Mouse (Mus musculus) heart, embryonic 12.5 days (tissue): ENCODE data around the gene Dvl2. TPM values are rescaled to one million over a fixed set of nuclear protein-coding genes. Genes with fewer than 3 reads are reported as not detected.

ENCODE experiments used
- ATAC-seq: fragments of 200-750 bp; cut with Nextera tagmentation; 2 replicates; pipeline ENCODE4 v1.8.0; 2017; ENCODE audit warnings: moderate TSS enrichment, moderate library complexity; ENCODE audit not compliant: insufficient number of reproducible peaks, low FRiP score
- H3K27ac ChIP-seq: fragments of 300-500 bp; sonication (generic); 2 replicates; pipeline ENCODE4 v1.5.1; 2016; ENCODE audit warnings: mild to moderate bottlenecking, moderate library complexity; ENCODE audit not compliant: poor library complexity, severe bottlenecking
- H3K27me3 ChIP-seq: fragments of 300-500 bp; sonication (generic); replicated peaks from 2 replicates; pipeline ENCODE4 v1.6.1; 2016; ENCODE audit warnings: mild to moderate bottlenecking, moderate library complexity
- H3K36me3 ChIP-seq: fragments of 300-500 bp; sonication (generic); 2 replicates; pipeline ENCODE4 v1.6.1; 2016; ENCODE audit warnings: mild to moderate bottlenecking, moderate library complexity
- H3K4me1 ChIP-seq: fragments of 300-500 bp; sonication (generic); replicated peaks from 2 replicates; pipeline ENCODE4 v1.6.1; 2016; ENCODE audit warnings: mild to moderate bottlenecking
- H3K4me2 ChIP-seq: fragments of 300-500 bp; sonication (generic); 2 replicates; pipeline ENCODE4 v1.6.1; 2016; ENCODE audit warnings: mild to moderate bottlenecking, moderate library complexity
- H3K4me3 ChIP-seq: fragments of 300-500 bp; sonication (generic); 2 replicates; pipeline ENCODE4 v1.5.1; 2016; ENCODE audit warnings: mild to moderate bottlenecking
- H3K9ac ChIP-seq: fragments of 300-500 bp; sonication (generic); 2 replicates; pipeline ENCODE4 v1.6.1; 2016; ENCODE audit warnings: mild to moderate bottlenecking, moderate library complexity
- H3K9me3 ChIP-seq: fragments of 300-500 bp; sonication (generic); replicated peaks from 2 replicates; pipeline ENCODE4 v1.6.1; 2016; ENCODE audit warnings: mild to moderate bottlenecking, moderate library complexity
- WGBS: fragments of 180-500 bp; shearing (Covaris S2); methylation state at CpG from one replicate; pipeline ENCODE4 v1.1.7; 2016; 5-methylcytosine and 5-hydroxymethylcytosine counted together
- polyA plus RNA-seq: library from polyadenylated mRNA; unstranded; fragments of >200 nt; fragmentation: Nextera tagmentation; extraction: Ambion mirVana; gene quantifications from 2 replicates; pipeline ENCODE4 v1.2.1, GENCODE M21; 2016

The Dvl2 gene
- polyA plus RNA-seq, 1 experiment from 2014 or later, result 25.8 TPM

DNA sequence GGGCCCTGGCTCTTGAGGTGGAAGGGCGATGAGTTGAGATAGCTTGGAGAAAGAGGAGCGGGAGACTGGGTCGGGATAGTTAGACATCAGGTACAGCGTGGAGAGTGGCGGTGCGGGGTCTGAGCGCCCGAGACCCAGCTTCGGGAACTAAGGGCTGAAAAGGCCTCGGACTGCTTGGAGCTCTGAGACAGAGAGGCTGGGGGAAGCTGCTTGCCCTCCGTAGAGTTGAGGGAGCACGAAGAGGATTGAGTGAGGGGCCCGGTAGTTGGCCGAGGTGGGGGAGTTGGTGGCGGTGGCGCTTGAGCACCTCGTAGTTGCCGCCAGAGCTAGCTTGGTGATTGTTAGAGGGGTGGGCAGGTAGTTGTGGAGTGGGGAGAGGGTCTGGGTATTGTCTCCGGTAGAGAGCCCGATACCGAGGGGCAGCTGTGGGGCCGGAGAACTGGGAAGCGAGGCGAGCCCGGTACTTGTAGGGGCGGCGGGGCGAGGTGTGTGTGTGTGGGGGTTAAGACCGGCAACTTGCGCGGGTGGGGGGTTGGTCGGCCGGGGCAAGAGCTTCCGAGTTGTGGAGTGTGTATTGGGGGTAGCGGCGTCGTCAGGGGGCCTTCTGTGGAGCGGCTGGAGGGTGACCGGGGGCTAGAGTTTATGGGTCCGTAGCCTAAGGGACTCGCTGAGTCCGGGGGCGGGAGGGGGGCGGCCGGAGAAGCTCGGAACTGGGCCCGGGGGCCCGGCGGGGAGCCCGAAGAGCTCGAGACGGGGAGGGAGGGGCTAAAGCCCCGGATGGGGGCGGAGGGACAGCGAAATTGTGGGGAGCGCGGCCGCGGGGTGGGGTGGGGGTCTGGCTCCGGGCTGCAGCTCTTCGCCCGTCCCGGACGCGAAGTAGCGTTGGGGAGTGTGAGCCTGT is 4.0 kb upstream of the Dvl2 start:
- H3K27ac ChIP-seq, result peak overlapping the region; percentile 99
- H3K9me3 ChIP-seq, result no peaks in the 10 kb centered on the region
- H3K9ac ChIP-seq, result peak overlapping the region; percentile 100
- WGBS, result under 1% methylated on average over 58 of the region's 66 CpGs
- H3K4me2 ChIP-seq, result peak overlapping the region; percentile 69
- H3K27me3 ChIP-seq, result no peaks in the 10 kb centered on the region
- peaks cover 34% of the 10 kb centered on the region for H3K4me1 ChIP-seq
- H3K36me3 ChIP-seq, result peaks cover 44% of the 10 kb centered on the region
- ATAC-seq, result peak; percentile 13; the same call in 1 of the 2 replicates
- H3K4me3 ChIP-seq, result peak overlapping the region; percentile 99

DNA sequence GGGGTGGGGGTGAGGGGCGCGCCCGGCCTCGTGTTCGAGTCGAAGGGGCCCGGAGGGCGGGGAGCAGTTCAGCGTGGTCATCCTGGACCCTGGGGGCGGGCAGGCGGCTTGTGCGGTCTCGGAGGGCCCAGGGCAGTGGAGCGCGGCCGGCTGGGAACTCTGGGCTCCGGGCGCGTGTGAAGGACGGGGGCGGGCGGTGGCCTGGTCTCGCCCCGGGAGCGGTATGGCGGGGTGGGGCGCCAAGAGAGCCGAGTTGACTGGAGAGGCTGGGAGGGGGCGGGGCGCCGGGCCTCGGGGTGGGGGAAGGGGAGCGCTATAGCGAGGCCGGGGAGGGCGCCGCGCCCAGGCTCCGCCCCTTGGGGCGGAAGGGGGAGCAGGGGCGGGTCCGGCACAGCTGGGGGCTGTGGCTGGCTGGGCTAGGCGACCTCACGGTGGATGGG is 3.3 kb upstream of the Dvl2 start:
- Histone ChIP-seq H3K4me3 (peak overlapping the region; percentile 99), H3K27ac (peak overlapping the region; percentile 99), H3K9me3 (no peaks in the 10 kb centered on the region), H3K27me3 (no peaks in the 10 kb centered on the region), H3K4me1 (peaks cover 41% of the 10 kb centered on the region), H3K36me3 (peaks cover 44% of the 10 kb centered on the region), H3K4me2 (peak overlapping the region; percentile 69), H3K9ac (peak overlapping the region; percentile 100)
- ATAC-seq, result peak; percentile 82
- WGBS, result 1% methylated on average over 42 of the region's 44 CpGs

DNA sequence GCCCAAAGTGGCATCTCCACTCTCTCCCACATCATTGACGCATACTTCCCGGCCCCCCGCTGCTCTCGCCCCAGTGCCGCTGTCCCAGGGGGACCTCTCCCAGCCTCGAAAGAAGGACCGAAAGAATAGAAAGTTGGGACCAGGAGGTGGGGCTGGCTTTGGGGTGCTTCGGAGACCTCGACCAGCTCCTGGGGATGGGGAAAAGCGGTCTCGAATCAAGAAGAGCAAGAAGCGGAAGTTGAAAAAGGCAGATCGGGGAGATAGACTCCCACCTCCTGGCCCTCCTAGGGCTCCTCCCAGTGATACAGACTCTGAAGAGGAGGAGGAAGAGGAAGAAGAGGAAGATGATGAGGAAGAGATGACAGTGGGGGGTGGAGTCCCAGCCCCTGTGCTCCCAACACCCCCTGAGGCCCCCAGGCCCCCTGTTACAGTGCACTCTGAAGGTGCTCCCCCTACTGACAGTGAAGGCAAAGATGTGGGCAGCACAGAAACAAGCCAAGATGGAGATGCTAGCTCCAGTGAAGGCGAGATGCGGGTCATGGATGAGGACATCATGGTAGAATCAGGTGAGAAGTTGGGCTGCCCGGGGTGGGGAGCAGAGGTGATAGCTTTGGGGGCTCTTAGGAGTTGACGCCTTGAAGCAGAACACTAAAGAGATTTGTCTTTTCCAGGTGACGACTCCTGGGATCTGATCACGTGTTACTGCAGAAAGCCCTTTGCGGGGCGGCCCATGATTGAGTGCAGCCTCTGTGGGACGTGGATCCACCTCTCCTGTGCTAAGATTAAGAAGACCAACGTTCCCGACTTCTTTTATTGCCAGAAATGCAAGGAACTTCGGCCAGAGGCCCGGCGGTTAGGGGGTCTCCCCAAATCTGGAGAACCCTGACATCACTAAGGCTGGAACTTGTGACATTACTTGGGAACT is 1.6 kb upstream of the Dvl2 start:
- no peak overlapping the region for H3K27ac ChIP-seq

DNA sequence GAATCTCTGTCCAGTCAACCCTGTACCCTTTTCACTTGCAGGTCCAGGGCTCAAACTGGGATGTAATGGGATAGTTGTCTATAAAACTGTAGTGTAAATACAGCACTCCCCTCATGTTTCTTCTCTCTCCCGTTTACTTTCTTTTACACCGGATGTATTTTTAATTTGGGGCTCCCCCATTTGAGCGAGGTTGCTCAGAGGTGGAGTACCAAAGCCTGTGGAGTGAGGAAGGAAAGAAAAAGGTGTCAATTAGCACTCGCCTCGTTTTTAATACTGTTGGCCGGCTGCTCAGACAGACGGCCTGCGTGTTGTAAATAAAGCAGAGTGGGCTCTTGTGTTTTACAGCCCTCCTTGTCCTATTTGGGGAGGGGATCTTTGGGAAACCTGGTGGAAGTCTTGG is 729 bp upstream of the Dvl2 start:
- WGBS, result 82% methylated on average over 8 of the region's 8 CpGs
- Histone ChIP-seq H3K9me3 (no peaks in the 10 kb centered on the region), H3K4me1 (peaks cover 51% of the 10 kb centered on the region), H3K27me3 (no peaks in the 10 kb centered on the region), H3K27ac (peak overlapping the region; percentile 96; the same call in 1 of the 2 replicates), H3K4me3 (no peak overlapping the region), H3K4me2 (peak overlapping the region; percentile 85), H3K36me3 (peaks cover 30% of the 10 kb centered on the region), H3K9ac (no peak overlapping the region)
- no peak for ATAC-seq

More for the DNA sequence above, 1.6 kb upstream of the Dvl2 start:
- Histone ChIP-seq H3K4me3 (no peak overlapping the region), H3K36me3 (peaks cover 35% of the 10 kb centered on the region), H3K4me1 (peaks cover 48% of the 10 kb centered on the region), H3K9ac (no peak overlapping the region), H3K27me3 (no peaks in the 10 kb centered on the region), H3K4me2 (no peak overlapping the region), H3K9me3 (no peaks in the 10 kb centered on the region)
- WGBS, result 90% methylated on average over 27 of the region's 27 CpGs
- ATAC-seq, result no peak

DNA sequence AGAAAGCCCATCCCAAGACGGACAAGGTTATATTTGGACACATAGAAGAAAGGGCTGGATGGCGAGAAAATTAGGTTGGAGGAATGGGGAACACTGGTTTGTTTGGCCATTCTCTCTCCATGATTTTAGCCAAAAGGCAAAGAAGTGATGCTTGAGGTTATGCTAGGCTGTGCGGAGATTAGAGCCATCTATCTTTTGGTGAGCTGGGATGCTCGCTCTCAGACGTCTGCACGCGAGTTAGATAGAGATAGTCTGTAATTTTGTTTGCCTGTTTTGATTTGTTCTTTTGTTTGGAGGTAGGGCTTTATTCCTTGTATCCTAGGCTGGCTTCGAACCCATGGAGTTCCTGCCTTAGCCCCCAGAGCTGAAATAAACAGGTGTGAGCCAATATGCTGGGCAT is 764 bp downstream of the Dvl2 start:
- Histone ChIP-seq H3K27me3 (no peaks in the 10 kb centered on the region), H3K36me3 (peaks cover 43% of the 10 kb centered on the region), H3K9ac (peak overlapping the region; percentile 91), H3K4me3 (peak overlapping the region; percentile 74), H3K4me1 (peaks cover 49% of the 10 kb centered on the region), H3K27ac (peak overlapping the region; percentile 96), H3K9me3 (no peaks in the 10 kb centered on the region), H3K4me2 (peak overlapping the region; percentile 85)
- no peak for ATAC-seq
- 6% methylated on average over 8 of the region's 8 CpGs for WGBS

DNA sequence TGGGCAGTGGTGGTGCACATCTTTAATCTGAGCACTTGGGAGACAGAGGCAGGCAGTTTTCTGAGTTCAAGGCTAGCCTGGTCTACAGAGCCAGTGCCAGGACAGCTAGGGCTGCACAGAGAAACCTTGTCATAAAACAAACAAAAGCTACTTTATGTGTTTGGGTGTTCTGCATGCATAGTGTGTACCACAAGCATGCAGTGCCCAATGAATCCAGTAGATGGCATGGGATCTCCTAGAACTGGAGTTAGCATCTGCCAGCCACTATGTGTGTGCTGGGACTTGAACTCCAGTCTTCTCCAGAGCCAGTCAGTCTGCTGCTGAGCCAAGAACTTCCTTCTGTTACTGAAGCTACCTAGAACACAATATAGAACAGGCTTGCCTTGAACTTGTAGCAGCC is 1.5 kb downstream of the Dvl2 start:
- ATAC-seq, result no peak
- Histone ChIP-seq H3K4me2 (peak overlapping the region; percentile 85), H3K9ac (no peak overlapping the region), H3K4me3 (peak overlapping the region; percentile 74), H3K9me3 (no peaks in the 10 kb centered on the region), H3K27ac (no peak overlapping the region), H3K27me3 (no peaks in the 10 kb centered on the region), H3K4me1 (peaks cover 49% of the 10 kb centered on the region), H3K36me3 (peaks cover 50% of the 10 kb centered on the region)

DNA sequence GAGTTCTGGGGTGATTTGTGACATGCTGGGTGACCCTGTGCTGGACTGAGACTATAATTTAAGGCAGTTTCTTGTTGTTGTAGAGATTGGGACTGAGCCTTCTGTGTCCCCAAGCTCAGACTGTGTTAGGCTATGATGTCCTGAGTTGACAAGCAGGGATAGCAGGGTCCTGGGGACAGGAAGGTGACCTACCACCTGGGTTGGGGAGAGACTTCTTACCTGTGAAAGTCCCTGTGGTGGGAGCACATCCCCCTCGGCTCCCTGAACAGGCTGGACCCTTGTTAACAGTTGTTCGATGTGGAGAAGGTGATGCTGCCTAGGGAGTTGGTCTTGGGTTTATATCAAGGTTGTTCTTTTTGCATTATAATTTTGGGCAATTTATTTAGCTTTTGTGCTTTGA is 2.1 kb downstream of the Dvl2 start:
- Histone ChIP-seq H3K4me2 (peak overlapping the region; percentile 85), H3K9me3 (no peaks in the 10 kb centered on the region), H3K27ac (no peak overlapping the region), H3K36me3 (peaks cover 56% of the 10 kb centered on the region), H3K9ac (no peak overlapping the region), H3K27me3 (no peaks in the 10 kb centered on the region), H3K4me1 (peaks cover 47% of the 10 kb centered on the region), H3K4me3 (peak overlapping the region; percentile 74)
- ATAC-seq, result no peak
- 85% methylated on average over 2 of the region's 2 CpGs for WGBS

DNA sequence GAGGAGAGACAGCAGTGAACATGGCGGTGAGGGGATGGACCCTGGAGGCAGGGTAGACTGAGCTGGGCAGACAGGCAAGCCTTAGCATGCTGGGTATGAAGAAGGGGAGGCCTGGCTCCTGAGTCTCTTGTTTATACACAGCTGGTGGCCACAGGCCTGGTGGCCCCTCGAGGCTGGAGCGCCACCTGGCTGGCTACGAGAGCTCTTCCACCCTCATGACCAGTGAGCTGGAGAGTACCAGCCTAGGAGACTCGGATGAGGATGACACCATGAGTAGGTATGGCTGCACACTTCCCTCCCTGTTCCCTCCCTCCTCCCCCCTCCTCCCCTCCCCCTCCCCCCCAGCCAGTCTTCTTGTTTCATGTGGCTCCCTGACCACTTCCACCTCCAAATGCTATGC is 5.1 kb downstream of the Dvl2 start:
- 65% methylated on average over 5 of the region's 5 CpGs for WGBS
- Histone ChIP-seq H3K27ac (no peak overlapping the region), H3K9me3 (no peaks in the 10 kb centered on the region), H3K4me1 (peaks cover 32% of the 10 kb centered on the region), H3K36me3 (peaks cover 62% of the 10 kb centered on the region), H3K9ac (no peak overlapping the region), H3K27me3 (no peaks in the 10 kb centered on the region), H3K4me3 (no peak overlapping the region), H3K4me2 (no peak overlapping the region)
- no peak for ATAC-seq

DNA sequence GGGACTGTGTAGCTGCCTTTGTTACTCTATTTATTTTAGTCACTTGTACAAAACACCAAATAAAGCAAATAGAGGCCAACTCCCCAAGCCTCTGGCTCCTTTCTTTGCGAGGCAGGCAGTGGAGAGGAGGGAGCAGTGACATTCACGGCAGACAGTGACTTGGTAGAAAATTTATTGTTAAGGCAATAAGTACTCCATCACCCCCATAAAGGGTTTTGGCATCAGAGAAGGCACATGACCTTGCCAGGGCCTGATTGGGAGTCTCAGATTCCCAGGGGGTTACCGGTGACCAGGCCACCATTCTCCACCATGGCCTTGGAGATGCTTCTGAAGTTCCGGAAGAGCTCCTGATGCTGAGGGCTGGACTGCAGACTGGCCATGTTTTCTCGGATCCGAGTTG is 9.6 kb downstream of the Dvl2 start:
- H3K9ac ChIP-seq, result no peak overlapping the region
- ATAC-seq, result no peak
- no peak overlapping the region for H3K27ac ChIP-seq
- H3K36me3 ChIP-seq, result peaks cover 89% of the 10 kb centered on the region
- H3K4me3 ChIP-seq, result no peak overlapping the region
- H3K9me3 ChIP-seq, result no peaks in the 10 kb centered on the region
- no peak overlapping the region for H3K4me2 ChIP-seq
- H3K4me1 ChIP-seq, result peaks cover 10% of the 10 kb centered on the region
- 88% methylated on average over 6 of the region's 6 CpGs for WGBS
- H3K27me3 ChIP-seq, result no peaks in the 10 kb centered on the region

DNA sequence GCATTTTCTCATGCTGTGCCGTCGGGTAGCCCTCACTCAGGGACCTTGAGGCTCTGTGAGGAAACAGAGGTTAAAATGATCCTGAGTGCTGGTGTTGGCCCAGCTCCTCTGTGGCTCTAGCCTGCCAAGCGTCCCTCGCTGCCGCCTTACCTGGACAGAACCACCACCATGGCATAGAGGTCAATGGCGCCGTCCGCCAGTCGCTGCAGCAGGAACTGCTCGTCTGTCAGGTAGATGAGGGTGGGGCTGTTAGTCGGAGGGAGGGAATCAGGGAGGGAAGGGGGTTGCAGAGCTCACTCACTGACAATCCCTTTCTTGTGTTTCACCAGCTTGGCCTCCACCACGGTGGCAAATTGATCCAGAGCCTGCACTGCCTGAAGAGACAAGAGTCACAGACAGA is 10.2 kb downstream of the Dvl2 start:
- H3K4me2 ChIP-seq, result no peak overlapping the region
- no peak overlapping the region for H3K27ac ChIP-seq
- no peaks in the 10 kb centered on the region for H3K9me3 ChIP-seq
- WGBS, result 87% methylated on average over 12 of the region's 12 CpGs
- no peaks in the 10 kb centered on the region for H3K27me3 ChIP-seq
- peaks cover 10% of the 10 kb centered on the region for H3K4me1 ChIP-seq
- H3K9ac ChIP-seq, result no peak overlapping the region
- peaks cover 84% of the 10 kb centered on the region for H3K36me3 ChIP-seq
- ATAC-seq, result no peak
- H3K4me3 ChIP-seq, result no peak overlapping the region

DNA sequence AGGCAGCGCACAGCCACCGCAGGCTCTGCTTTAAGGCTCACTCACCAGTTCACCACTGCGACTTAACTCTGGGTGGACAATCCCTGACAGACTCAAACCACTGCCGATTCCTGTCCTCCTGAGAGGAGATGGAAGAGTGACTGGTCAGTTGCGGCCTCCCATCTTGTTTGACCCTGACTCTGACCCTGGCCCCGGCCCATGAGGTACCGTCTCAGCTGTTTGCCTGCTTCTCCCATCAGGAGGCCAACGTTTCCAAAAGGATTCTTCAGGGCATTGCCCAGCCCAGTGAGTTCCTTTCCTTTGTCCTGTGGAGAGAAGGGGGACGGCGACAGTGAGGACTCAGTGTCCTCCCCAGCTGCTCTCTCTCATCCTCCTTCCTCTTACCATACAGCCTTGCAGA is 10.6 kb downstream of the Dvl2 start:
- ATAC-seq, result no peak
- H3K36me3 ChIP-seq, result peaks cover 80% of the 10 kb centered on the region
- peaks cover 10% of the 10 kb centered on the region for H3K4me1 ChIP-seq
- no peaks in the 10 kb centered on the region for H3K9me3 ChIP-seq
- 87% methylated on average over 10 of the region's 10 CpGs for WGBS
- no peak overlapping the region for H3K4me3 ChIP-seq
- no peak overlapping the region for H3K9ac ChIP-seq
- no peak overlapping the region for H3K4me2 ChIP-seq
- no peak overlapping the region for H3K27ac ChIP-seq
- H3K27me3 ChIP-seq, result no peaks in the 10 kb centered on the region
